Mouse (Mus musculus) embryonic fibroblast, embryonic 13.5 days (primary cell): ENCODE data around the gene Prickle1. TPM values are rescaled to one million over a fixed set of nuclear protein-coding genes. Genes with fewer than 3 reads are reported as not detected.

ENCODE experiments used
- H3K27ac ChIP-seq: 2 replicates; pipeline ENCODE4 v1.5.1; 2012; ENCODE audit warnings: low read length, control low read depth, inconsistent platforms; ENCODE audit not compliant: insufficient read depth
- H3K4me1 ChIP-seq: 2 replicates; pipeline ENCODE4 v1.6.1; 2011; ENCODE audit warnings: low read length; ENCODE audit not compliant: control insufficient read depth, insufficient read depth
- H3K4me3 ChIP-seq: 2 replicates; pipeline ENCODE4 v1.5.1; 2011; ENCODE audit warnings: mild to moderate bottlenecking, control low read depth, low read length; ENCODE audit not compliant: insufficient read depth
- CTCF ChIP-seq: IDR thresholded peaks from 2 replicates; pipeline ENCODE4 v1.5.1; 2011; ENCODE audit warnings: mild to moderate bottlenecking, control low read depth, low read length, moderate library complexity, borderline replicate concordance; ENCODE audit not compliant: insufficient read depth
- POLR2A ChIP-seq: IDR thresholded peaks from 2 replicates; pipeline ENCODE4 v1.6.1; 2011; ENCODE audit warnings: low read depth, mild to moderate bottlenecking, control low read depth, low read length, moderate library complexity
- polyA plus RNA-seq: library from polyadenylated mRNA; stranded (reverse); fragments of >200 nt; gene quantifications from 2 replicates; pipeline ENCODE4 v1.2.4, GENCODE M21; 2011; ENCODE audit warnings: low read depth; ENCODE audit not compliant: missing spikeins, insufficient read length

The Prickle1 gene
- polyA plus RNA-seq, 1 experiment, result 22.7 TPM

DNA sequence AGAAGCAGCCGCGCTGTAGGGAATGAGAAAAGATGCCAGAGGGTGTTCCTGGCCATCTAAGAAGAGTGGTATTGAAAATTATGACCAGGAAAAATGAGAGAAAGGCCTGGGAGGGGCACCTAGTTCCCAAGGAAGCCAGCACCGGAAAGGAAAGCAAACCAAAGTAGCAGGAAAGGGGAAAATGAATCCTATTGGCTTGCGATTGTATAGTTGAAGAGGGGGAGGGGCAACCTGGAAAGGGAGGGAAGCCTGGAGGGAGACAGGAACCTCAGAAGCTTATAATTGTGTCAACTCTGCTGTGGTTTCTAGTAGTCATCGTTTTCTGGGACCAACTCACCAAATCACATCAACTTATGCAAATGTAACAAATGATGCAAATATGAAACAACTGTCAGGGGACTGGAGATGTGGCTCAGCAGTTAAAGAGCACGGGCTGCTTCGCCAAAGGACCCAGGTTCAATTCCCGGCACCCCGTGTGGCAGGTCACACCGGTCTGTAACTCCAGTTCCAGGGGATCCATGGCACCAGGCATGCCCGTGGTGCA, 78.6 kb downstream of the Prickle1 start:
- no peak overlapping the region for H3K4me3 ChIP-seq

DNA sequence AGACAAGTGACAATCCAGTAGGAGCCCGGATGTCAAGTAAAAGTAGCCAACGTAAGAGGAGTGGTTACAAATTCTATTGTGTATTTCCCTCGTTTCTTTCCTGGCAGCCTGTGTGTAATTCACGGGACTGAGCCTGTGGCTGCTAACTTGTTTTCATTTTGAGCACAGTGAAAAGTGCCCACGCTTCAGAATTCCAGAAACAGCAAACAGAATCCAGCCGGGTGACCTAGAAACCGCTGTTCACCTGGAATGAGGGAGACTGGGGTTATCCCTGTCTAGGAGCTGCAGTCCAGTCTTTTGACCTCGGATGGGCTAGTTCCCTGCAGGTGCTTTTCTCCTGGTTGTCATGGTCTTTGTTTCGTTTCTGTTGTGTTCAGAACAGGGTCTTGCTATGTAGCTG, 80.4 kb downstream of the Prickle1 start:
- Histone ChIP-seq H3K4me3 (no peak overlapping the region), H3K27ac (no peak overlapping the region), H3K4me1 (peaks cover 8% of the 10 kb centered on the region)
- TF ChIP-seq POLR2A (no peak), CTCF (no peak)

More for the DNA sequence above, 78.6 kb downstream of the Prickle1 start:
- TF ChIP-seq POLR2A (no peak), CTCF (no peak)
- H3K4me1 ChIP-seq, result peaks cover 12% of the 10 kb centered on the region
- H3K27ac ChIP-seq, result no peak overlapping the region

DNA sequence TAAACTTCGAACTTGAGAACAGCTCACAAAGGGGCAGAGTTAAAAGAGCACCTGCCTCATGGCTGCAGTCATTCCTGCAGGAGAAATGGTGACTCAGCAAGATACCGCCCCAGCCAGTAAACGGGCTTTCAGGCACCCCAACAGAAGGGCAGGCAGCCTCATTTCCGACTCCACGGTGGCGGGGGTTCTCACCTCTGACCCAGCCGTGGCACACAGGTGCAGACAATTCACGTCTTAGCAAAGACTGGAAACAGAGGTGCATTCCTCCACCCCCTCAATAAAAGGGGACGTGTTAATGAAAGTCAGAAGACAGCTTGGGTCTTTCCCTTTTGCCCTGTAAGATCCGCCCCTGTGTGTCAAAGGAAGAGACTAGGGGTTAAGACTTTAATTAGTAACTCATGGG, 81.8 kb downstream of the Prickle1 start:
- no peak overlapping the region for H3K27ac ChIP-seq
- H3K4me1 ChIP-seq, result peaks cover 5% of the 10 kb centered on the region
- no peak overlapping the region for H3K4me3 ChIP-seq
- no peak for TF ChIP-seq CTCF
- no peak for TF ChIP-seq POLR2A

DNA sequence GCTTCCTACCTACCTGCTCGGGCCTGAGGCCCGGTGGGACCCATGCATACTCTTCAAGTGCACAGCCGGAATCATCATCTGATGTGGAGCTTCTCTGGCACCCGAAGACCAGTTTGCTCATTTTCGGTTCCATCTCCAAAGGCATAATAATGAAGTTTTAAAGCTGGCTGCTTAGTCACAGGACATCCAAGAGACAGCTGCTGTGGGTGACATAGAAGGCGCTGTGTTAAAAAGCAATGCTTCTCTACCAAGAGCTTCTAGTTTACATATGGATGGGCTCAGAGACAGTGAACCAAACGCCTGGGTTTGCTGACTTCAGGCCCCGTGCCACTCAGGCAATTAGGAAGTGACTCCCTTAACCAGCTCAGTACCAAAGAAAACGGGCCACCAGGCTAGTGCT, 83.3 kb downstream of the Prickle1 start:
- H3K4me3 ChIP-seq, result no peak overlapping the region
- TF ChIP-seq POLR2A (no peak), CTCF (no peak)
- H3K4me1 ChIP-seq, result peaks cover 4% of the 10 kb centered on the region
- no peak overlapping the region for H3K27ac ChIP-seq

DNA sequence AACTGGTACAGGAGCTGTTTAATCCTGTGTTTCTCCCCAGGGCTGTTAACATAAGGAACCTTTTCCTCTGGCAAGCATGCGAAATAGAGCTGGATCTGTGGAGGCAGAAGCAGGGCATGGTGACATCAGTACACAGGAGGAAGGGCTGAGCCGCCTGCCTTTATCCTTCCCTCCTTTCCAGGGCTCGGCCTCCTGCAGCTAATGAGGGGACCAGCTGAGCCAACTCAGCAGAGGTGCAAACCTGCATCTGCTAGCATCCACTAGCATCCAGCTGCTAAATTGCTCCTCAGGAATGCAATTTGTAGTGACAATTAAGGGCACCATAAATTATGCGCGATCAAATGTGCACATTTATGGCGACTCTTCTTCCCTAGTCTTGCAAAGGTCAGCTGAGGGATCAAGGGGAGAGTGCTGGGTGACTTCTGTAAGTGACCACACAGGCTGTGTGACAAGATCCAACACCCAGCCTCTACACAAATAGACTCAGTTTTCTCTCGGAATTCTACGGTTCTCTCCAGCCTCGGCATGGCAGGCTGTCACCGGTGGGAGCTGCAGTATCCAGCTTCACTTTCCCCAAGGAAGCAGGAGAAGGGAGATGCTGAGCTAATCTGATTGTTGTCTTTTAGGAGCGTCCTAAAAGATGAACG, 84.9 kb downstream of the Prickle1 start:
- Histone ChIP-seq H3K4me1 (peaks cover 4% of the 10 kb centered on the region), H3K27ac (no peak overlapping the region), H3K4me3 (no peak overlapping the region)
- TF ChIP-seq POLR2A, result no peak
- TF ChIP-seq CTCF, result no peak

DNA sequence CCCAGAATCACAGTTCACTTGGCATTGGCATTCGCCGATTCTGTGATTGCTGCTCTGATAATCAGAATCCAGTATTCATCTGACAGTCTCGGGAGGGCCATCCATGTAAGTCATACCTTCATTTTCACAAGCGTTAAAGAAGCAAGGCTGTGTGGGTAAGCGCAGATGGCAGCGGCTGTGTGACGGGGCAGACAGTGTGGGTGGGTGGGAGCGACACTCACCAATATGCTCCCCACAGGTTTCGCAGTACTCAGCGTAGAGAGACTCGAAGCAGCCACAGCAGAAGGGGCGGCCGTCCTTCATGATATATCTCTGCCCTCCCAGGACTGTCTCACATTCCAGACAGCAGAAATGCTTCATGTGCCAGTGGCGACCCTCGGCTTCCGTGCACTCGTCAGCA, 90.9 kb downstream of the Prickle1 start:
- no peaks in the 10 kb centered on the region for H3K4me1 ChIP-seq
- H3K27ac ChIP-seq, result no peak overlapping the region
- TF ChIP-seq CTCF, result no peak
- no peak for TF ChIP-seq POLR2A
- H3K4me3 ChIP-seq, result no peak overlapping the region

DNA sequence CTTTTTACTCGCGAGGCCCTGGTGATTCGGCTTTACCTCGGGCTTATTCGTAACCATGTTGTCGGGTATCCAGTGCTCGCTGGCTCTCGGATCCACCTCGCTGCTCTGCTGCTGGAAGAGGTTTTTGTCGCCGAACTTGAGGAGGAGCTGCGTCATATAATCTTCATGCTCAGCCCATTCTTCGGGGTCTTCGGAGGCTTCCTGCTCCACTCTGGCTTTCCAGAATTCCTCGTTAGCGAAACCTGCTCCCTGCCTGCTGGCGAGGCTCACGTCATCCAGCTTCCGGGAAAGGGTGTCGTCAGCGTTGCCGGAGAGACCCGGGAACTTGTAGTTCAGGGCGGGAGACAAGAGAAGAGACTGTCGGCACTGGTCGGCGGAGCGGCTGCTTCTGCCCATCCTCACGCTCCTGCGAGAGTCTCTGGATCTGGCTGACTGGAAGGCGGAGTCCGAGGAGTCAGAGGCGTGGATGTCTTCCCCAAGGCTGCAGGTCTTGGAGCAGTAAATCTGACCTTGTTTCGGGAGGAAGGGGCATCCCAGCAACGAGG, 92.4 kb downstream of the Prickle1 start:
- Histone ChIP-seq H3K4me3 (no peak overlapping the region), H3K27ac (no peak overlapping the region), H3K4me1 (no peaks in the 10 kb centered on the region)
- TF ChIP-seq CTCF (no peak), POLR2A (no peak)

DNA sequence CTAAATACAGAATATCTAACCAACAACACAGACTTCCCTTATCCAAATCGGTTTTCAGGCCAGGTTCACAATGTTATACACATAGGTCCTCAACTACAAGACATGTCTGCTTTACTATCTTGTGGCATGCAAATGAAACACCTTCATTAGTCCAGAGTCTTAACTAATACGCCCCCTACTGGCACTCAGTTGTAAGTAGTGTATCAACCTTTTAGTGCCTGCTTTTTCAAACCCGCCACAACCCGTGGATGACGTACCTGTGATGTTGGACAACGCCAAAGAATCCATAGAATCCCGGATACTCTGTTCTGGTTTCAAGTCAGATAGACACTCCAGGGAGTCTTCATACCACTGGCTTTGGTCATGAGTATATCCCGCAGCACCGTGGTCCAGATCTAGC, 93.0 kb downstream of the Prickle1 start:
- no peak for TF ChIP-seq CTCF
- TF ChIP-seq POLR2A, result no peak
- no peak overlapping the region for H3K4me3 ChIP-seq
- H3K27ac ChIP-seq, result no peak overlapping the region
- H3K4me1 ChIP-seq, result no peaks in the 10 kb centered on the region

DNA sequence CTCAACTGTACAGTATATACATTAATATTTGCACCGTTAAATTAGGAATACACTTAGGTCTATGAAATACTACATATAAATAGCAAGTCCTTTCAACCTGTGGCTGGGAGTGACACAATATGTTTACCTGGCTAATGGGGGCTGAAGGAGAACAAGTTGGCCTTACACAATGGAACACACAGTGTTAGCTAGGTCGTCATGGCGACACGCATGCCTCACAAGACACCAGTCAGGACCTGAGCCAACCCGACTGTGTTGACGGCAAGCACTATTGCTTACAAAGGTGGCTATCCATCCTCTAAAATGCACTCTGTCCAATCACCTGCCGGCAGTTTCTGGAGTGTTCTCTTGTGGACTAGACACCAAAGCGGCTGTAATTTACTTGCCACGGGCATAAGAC, 95.8 kb downstream of the Prickle1 start:
- no peak overlapping the region for H3K4me3 ChIP-seq
- H3K27ac ChIP-seq, result no peak overlapping the region
- no peaks in the 10 kb centered on the region for H3K4me1 ChIP-seq
- no peak for TF ChIP-seq POLR2A
- TF ChIP-seq CTCF, result no peak

DNA sequence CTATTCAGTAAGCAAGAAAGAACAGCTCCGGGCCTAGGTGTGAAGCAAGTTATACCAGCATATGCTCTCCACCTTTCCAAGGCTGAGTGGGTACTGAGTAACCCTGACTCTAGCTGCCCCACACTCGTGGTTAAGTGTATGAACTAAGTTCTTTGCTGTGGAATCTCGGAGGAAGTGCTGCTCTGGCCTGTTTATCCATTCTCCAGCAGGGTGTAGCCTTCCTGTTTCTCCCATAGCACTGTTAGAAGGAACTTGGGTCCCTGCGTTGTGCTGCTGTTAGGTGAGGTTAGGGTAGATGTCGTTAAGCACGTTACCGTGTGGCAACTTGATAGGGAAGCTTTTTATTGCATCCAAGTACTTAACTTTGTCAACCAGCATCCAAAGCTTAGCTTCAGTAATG, 101.0 kb downstream of the Prickle1 start:
- H3K27ac ChIP-seq, result no peak overlapping the region
- no peak for TF ChIP-seq CTCF
- TF ChIP-seq POLR2A, result no peak

DNA sequence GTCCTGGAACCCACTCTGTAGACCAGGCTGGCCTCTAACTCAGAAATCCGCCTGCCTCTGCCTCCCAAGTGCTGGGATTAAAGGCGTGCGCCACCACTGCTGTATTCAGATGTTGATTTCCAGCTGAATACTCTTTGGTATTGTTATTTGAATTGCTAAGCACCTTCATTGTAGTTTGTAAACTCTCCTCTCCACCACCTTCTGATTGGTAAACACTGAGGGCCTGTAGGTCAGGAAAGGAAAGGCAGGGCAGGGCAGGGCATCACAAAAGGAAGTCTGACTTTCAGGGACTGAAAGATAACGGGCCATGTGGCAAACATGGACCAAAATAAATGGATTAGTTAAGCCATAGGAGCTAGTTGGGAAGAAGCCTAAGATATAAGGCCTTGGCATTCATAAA, 106.1 kb downstream of the Prickle1 start:
- no peak for TF ChIP-seq POLR2A
- TF ChIP-seq CTCF, result no peak
- no peak overlapping the region for H3K4me3 ChIP-seq
- no peaks in the 10 kb centered on the region; the same call in 1 of the 2 replicates for H3K4me1 ChIP-seq
- no peak overlapping the region for H3K27ac ChIP-seq

More for the DNA sequence above, 101.0 kb downstream of the Prickle1 start:
- H3K4me3 ChIP-seq, result no peak overlapping the region
- no peaks in the 10 kb centered on the region for H3K4me1 ChIP-seq

DNA sequence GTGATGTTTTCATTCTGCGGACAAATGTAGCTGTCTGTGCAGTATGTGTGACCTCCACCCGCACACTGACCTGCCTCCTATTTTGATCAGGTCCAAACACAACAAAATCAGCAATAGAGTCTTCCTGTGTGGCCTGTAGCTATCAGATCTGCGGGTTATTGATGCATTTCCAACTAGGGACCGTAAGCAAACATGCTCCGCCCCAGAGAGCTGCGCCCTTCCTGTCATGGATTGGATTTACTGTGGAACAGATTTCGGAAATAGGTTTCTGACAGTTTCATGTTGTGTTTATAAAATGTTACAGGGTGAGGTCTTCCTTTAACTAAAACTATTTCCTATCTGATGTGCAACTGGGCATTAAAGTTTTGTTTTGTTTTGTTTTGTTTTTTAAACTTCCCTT, 109.6 kb downstream of the Prickle1 start:
- no peak overlapping the region for H3K4me3 ChIP-seq
- H3K4me1 ChIP-seq, result no peaks in the 10 kb centered on the region; the same call in 1 of the 2 replicates
- TF ChIP-seq CTCF (no peak), POLR2A (no peak)
- H3K27ac ChIP-seq, result no peak overlapping the region
